Mouse (Mus musculus): ENCODE measurements around the gene Gpt2.

DNA sequence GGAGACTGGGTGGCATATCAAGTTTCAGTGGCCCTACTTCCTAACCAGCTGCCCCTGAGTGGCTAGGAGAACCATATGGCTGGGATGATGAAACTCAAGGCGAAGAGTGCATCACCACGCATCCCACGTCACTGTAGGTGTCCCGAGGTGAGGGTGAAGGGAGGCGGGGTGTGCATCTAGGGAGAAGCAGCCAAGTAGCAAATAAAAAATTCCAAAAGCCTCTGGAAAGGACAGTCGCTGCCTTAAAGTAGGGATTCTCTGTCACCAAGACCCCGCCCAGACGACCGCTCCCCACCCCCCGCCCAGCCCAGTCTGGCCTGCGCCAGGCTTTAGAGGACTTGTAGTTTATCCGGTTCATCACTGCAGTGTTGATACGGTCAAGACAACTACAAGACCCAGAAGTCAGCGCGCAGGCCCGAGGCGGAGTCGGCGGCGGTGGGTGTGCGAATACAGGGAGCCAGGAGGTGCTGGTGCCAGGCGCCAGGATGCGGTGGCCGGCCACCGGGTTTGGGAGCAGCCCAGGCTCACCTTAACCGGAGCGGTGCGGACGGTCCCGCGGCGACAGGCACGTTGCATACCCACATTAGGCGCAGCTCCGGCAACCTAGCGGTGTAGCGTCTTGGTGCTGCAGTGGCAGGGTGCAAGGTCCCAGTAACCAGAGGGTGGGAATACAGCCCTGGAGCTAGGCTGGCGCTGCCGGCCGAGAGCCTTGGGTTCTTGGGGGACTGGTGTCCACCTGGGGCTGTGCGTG lies at the start of gene Gpt2:
- TF ChIP-seq CTCF (IDR thresholded peaks at IDR 0.05; ENCODE audit: extremely low read depth, insufficient read depth, low read length) (no peak), POLR2A (IDR thresholded peaks at IDR 0.05; ENCODE audit: extremely low read depth, insufficient read depth, low read length) (peak; percentile 89)

Data from cortical plate, adult 2 months (tissue).